Mouse (Mus musculus): Measurements from ENCODE around the gene Lta. TPM values are rescaled to one million over a fixed set of nuclear protein-coding genes. Genes with fewer than 3 reads are reported as not detected.

Lta gene
- total RNA-seq, 1 experiment from 2014 or later, result 6.6 TPM

Other genes starting within 250 kb of the Lta start
- gene Hspa1b, start 246.1 kb downstream of the Lta start, total RNA-seq (2017), result 5.9 and 8.0 TPM in 2 replicates
- not detected in 2 replicates for gene Gm20481, start 235.4 kb downstream of the Lta start, total RNA-seq (2017)
- gene Hspa1a, start 233.2 kb downstream of the Lta start, total RNA-seq (2017), result 5.6 and 6.4 TPM in 2 replicates
- gene Hspa1l, start 232.6 kb downstream of the Lta start, total RNA-seq (2017), result not detected in 2 replicates
- gene Lsm2, start 223.5 kb downstream of the Lta start, total RNA-seq (2017), result 10.1 and 11.4 TPM in 2 replicates
- 243 and 266 TPM in 2 replicates for gene Vars, start 204.4 kb downstream of the Lta start, total RNA-seq (2017)
- 0.61 and 1.2 TPM in 2 replicates for gene Vwa7, start 188.8 kb downstream of the Lta start, total RNA-seq (2017)
- gene Sapcd1, start 177.3 kb downstream of the Lta start, total RNA-seq (2017), result 2.0 and 2.6 TPM in 2 replicates
- gene Msh5, start 158.6 kb downstream of the Lta start, total RNA-seq (2017), result 4.7 and 7.0 TPM in 2 replicates
- 394 and 439 TPM in 2 replicates for gene Clic1, start 155.4 kb downstream of the Lta start, total RNA-seq (2017)
- gene Ddah2, start 146.3 kb downstream of the Lta start, total RNA-seq (2017), result 4.5 and 8.1 TPM in 2 replicates
- 0.49 TPM in 1 of 2 replicates, not detected in the other for gene Ly6g6c, start 140.0 kb downstream of the Lta start, total RNA-seq (2017)
- 1.5 and 2.1 TPM in 2 replicates for gene Mpig6b, start 139.2 kb downstream of the Lta start, total RNA-seq (2017)
- gene Ly6g6e, start 128.4 kb downstream of the Lta start, total RNA-seq (2017), result not detected in 2 replicates
- gene Ly6g6d, start 127.3 kb downstream of the Lta start, total RNA-seq (2017), result not detected in 2 replicates
- 0.49 TPM in 1 of 2 replicates, not detected in the other for gene Ly6g6f, start 119.7 kb downstream of the Lta start, total RNA-seq (2017)
- gene Abhd16a, start 116.1 kb downstream of the Lta start, total RNA-seq (2017), result 33.2 and 43.8 TPM in 2 replicates
- not detected in 2 replicates for gene Ly6g5c, start 97.1 kb downstream of the Lta start, total RNA-seq (2017)
- 0.58 and 1.5 TPM in 2 replicates for gene Ly6g5b, start 89.9 kb downstream of the Lta start, total RNA-seq (2017)
- gene Gpank1, start 83.9 kb downstream of the Lta start, total RNA-seq (2017), result 73.7 and 74.5 TPM in 2 replicates
- gene Csnk2b, start 83.3 kb downstream of the Lta start, total RNA-seq (2017), result 214 and 240 TPM in 2 replicates
- 36.5 and 48.5 TPM in 2 replicates for gene D17H6S53E, start 79.0 kb downstream of the Lta start, total RNA-seq (2017)
- gene Apom, start 73.3 kb downstream of the Lta start, total RNA-seq (2017), result 0.58 TPM in 1 of 2 replicates, not detected in the other
- gene Bag6, start 70.2 kb downstream of the Lta start, total RNA-seq (2017), result 159 and 160 TPM in 2 replicates
- gene Prrc2a, start 40.5 kb downstream of the Lta start, total RNA-seq (2017), result 73.3 and 76.1 TPM in 2 replicates
- gene Aif1, start 29.3 kb downstream of the Lta start, total RNA-seq (2017), result 5.3 and 8.0 TPM in 2 replicates
- gene Lst1, start 16.9 kb downstream of the Lta start, total RNA-seq (2017), result 534 and 685 TPM in 2 replicates
- 212 and 285 TPM in 2 replicates for gene Ltb, start 10.9 kb downstream of the Lta start, total RNA-seq (2017)
- gene Tnf, start 3.3 kb downstream of the Lta start, total RNA-seq (2017), result 16.4 and 18.2 TPM in 2 replicates
- gene Gm16181, start 15.5 kb upstream of the Lta start, total RNA-seq (2017), result 2.1 TPM in 1 of 2 replicates, not detected in the other
- 5.0 and 6.5 TPM in 2 replicates for gene Atp6v1g2, start 28.3 kb upstream of the Lta start, total RNA-seq (2017)
- 10.8 and 11.3 TPM in 2 replicates for gene Nfkbil1, start 30.4 kb upstream of the Lta start, total RNA-seq (2017)
- 156 and 158 TPM in 2 replicates for gene Ddx39b, start 36.4 kb upstream of the Lta start, total RNA-seq (2017)
- 2,114 and 2,381 TPM in 2 replicates for gene H2-D1, start 57.4 kb upstream of the Lta start, total RNA-seq (2017)
- 0.12 TPM in 1 of 2 replicates, not detected in the other for gene H2-Q1, start 115.1 kb upstream of the Lta start, total RNA-seq (2017)
- gene H2-Q2, start 136.9 kb upstream of the Lta start, total RNA-seq (2017), result not detected in 2 replicates
- gene H2-Q4, start 174.3 kb upstream of the Lta start, total RNA-seq (2017), result 170 and 176 TPM in 2 replicates
- 259 and 274 TPM in 2 replicates for gene H2-Q6, start 219.5 kb upstream of the Lta start, total RNA-seq (2017)
- gene H2-Q7, start 233.8 kb upstream of the Lta start, total RNA-seq (2017), result 160 and 166 TPM in 2 replicates